Comparison of ENCODE assay signal across 11 mouse cellular contexts in genomic region chr7:137300169-137300568, GRCm38 (mm10). TPM values are rescaled to one million over a fixed set of nuclear protein-coding genes. Genes with fewer than 3 reads are reported as not detected.
DNase-seq lines count a peak whose midpoint lies in the region; ATAC-seq lines count a peak whose summit lies in the region.
"Had no signal": no experiment of that assay in that cellular context is flagged by ENCODE, and none has a peak within 500 bp of the region (broad histone marks: within the 10 kb centered on the region; RNA-seq: fewer than 3 reads in every experiment).

No protein-coding gene starts in this region.

- peak overlapping the region; percentile 74 for H3K27ac ChIP-seq in hindbrain, embryonic 13.5 days
- H3K27ac ChIP-seq in midbrain, embryonic 15.5 days = peak overlapping the region; percentile 69; the same call in 1 of the 2 replicates

- H3K4me2 ChIP-seq in hindbrain, embryonic 13.5 days = peak overlapping the region; percentile 77
- peak overlapping the region; percentile 49 for H3K4me2 ChIP-seq in midbrain, embryonic 15.5 days

- H3K36me3 ChIP-seq in hindbrain, embryonic 13.5 days = no peaks in the 10 kb centered on the region
- no peaks in the 10 kb centered on the region for H3K36me3 ChIP-seq in midbrain, embryonic 15.5 days (replicated peaks)

- H3K4me3 ChIP-seq in hindbrain, embryonic 13.5 days = 0 out of 2 replicates have a peak overlapping the region, but pooled peaks have one; percentile 11
- no peak overlapping the region for H3K4me3 ChIP-seq in midbrain, embryonic 15.5 days

- H3K9me3 ChIP-seq in hindbrain, embryonic 13.5 days = no peaks in the 10 kb centered on the region
- no peaks in the 10 kb centered on the region for H3K9me3 ChIP-seq in midbrain, embryonic 15.5 days

- 0 out of 2 replicates have a peak, but pooled peaks cover 18% of the 10 kb centered on the region for H3K27me3 ChIP-seq in hindbrain, embryonic 13.5 days
- 0 out of 2 replicates have a peak, but pooled peaks cover 4% of the 10 kb centered on the region for H3K27me3 ChIP-seq in midbrain, embryonic 15.5 days (replicated peaks)

- 51% methylated on average over 11 of the region's 11 CpGs for WGBS in hindbrain, embryonic 13.5 days
- WGBS in midbrain, embryonic 15.5 days = 50% methylated on average over 11 of the region's 11 CpGs

- peak overlapping the region; percentile 60 for H3K9ac ChIP-seq in hindbrain, embryonic 13.5 days
- no peak overlapping the region for H3K9ac ChIP-seq in midbrain, embryonic 15.5 days

- no peak for ATAC-seq in hindbrain, embryonic 13.5 days (ENCODE audit: low FRiP score)
- ATAC-seq in midbrain, embryonic 15.5 days (replicated peaks) = no peak
- ATAC-seq in activated CD4-positive, CD25-positive, alpha-beta regulatory T cell, adult 4 months = no peak
- no peak for ATAC-seq in erythroid progenitor cell, adult 5-6 weeks (replicated peaks; ENCODE audit: low FRiP score, poor library complexity, severe bottlenecking)
- ATAC-seq: Patski had no signal

- peaks cover 96% of the 10 kb centered on the region for H3K4me1 ChIP-seq in hindbrain, embryonic 13.5 days (replicated peaks)
- peaks cover 72% of the 10 kb centered on the region for H3K4me1 ChIP-seq in midbrain, embryonic 15.5 days

- peak; percentile 42 to 77 for DNase-seq in heart, adult 18-20 months
- DNase-seq in heart, adult 8-10 months (ENCODE audit: low spot score) = no peak
- peak; percentile 60 for DNase-seq in embryo, embryonic 11 days
- DNase-seq in thymus, postnatal 36 days = no peak

RNA-seq across cellular contexts. Expression of gene Ebf3, which starts 14.1 kb away (rescaled TPM):
- 1 to 10 TPM; 4.7 to 5.5 TPM for total RNA-seq in heart, adult 18-20 months (2021)
- 1 to 10 TPM; 5.0 to 9.3 (median 7.6) TPM for total RNA-seq in heart, adult 8-10 months (2022)
- polyA plus RNA-seq in hindbrain, embryonic 13.5 days (2015; fragmentation: Nextera tagmentation; extraction: Ambion mirVana) = 22.2 and 27.7 TPM in 2 replicates
- polyA plus RNA-seq in midbrain, embryonic 15.5 days (2015; fragmentation: Nextera tagmentation; extraction: Ambion mirVana) = 14.6 and 14.9 TPM in 2 replicates
- polyA plus RNA-seq in activated CD4-positive, CD25-positive, alpha-beta regulatory T cell, adult 4 months (2017; shearing (Covaris generic)) = not detected
- total RNA-seq in erythroid progenitor cell, adult 5-6 weeks (2015; ENCODE audit: low replicate concordance) = 0.72 TPM in 1 of 2 replicates, not detected in the other
- 0.08 and 1.4 TPM in 2 replicates for total RNA-seq in erythroid progenitor cell, adult 5-6 weeks (2017; ENCODE audit: low replicate concordance)
- total RNA-seq: common myeloid progenitor, adult 5-6 weeks; monocyte, adult 5-6 weeks had no signal

Comparison
In these comparisons a context has a peak if more than half of its experiments do, and no peak if none do; other contexts are left out.
1. DNase-seq: peak in heart, adult 18-20 months (2 of 2) and embryo, embryonic 11 days (single experiment); none in heart, adult 8-10 months (single experiment) and thymus, postnatal 36 days (0 of 2).